Mouse (Mus musculus) layer of hippocampus, postnatal 36 days (tissue): ENCODE measurements around the gene Pf4. TPM values are rescaled to one million over a fixed set of nuclear protein-coding genes. Genes with fewer than 3 reads are reported as not detected.
"Not testable (repeated sequence)": the region's sequence is repeated elsewhere in the genome, so short reads cannot be mapped to it uniquely, and the experiment has no call there.

Experiments
- DNase-seq, 2 experiments: peaks; one replicate each; pipeline ENCODE4 v3.0.0; 2022
- microRNA-seq, 2 experiments: library from miRNA; unstranded; fragments of <30 nt; microRNA quantifications; one replicate each; pipeline ENCODE4 v1.2.0; 2021
- total RNA-seq, 2 experiments: library from RNA; stranded (reverse); gene quantifications; 2 replicates each; pipeline ENCODE4 v1.2.3; 2021

Gene Pf4
- total RNA-seq, 2 experiments from 2014 or later, result 1.7 to 4.1 TPM

- DNase-seq, result no peak
These were observed 15.9 kb downstream of the Pf4 start for GRCm38 (mm10) chr5:90788114-90788513.

- no peak for DNase-seq
These were observed 17.3 kb downstream of the Pf4 start for GRCm38 (mm10) chr5:90789306-90790073.

- DNase-seq, result no peak
These were observed 17.9 kb downstream of the Pf4 start for GRCm38 (mm10) chr5:90790074-90790502.

GRCm38 (mm10) chr5:90794195-90794625, 22.0 kb downstream of the Pf4 start, which contains the start of gene Cxcl15:
Cxcl15 (plus strand) TSS chr5:90794534.
- DNase-seq, result no peak

GRCm38 (mm10) chr5:90795392-90795791, 23.2 kb downstream of the Pf4 start:
- DNase-seq, result not testable (repeated sequence)

GRCm38 (mm10) chr5:90804574-90804973, 32.3 kb downstream of the Pf4 start:
- no peak for DNase-seq

- no peak for DNase-seq
These were observed 33.8 kb downstream of the Pf4 start for GRCm38 (mm10) chr5:90806050-90806449.

GRCm38 (mm10) chr5:90807176-90807950, 35.1 kb downstream of the Pf4 start:
- no peak for DNase-seq

- no peak for DNase-seq
These were observed 47.5 kb downstream of the Pf4 start for GRCm38 (mm10) chr5:90819756-90820155.

Small RNA genes lying within 50 kb of the gene (microRNA-seq; reads per million reads assigned to microRNA genes)
- gene Gm24322, result 0 reads per million in 2 experiments

Other genes with a start within 250 kb of the Pf4 start
- gene 5830473C10Rik, start 211.3 kb upstream of the Pf4 start, total RNA-seq, result not detected
- gene Rassf6, start 131.8 kb upstream of the Pf4 start, total RNA-seq, result under 1 TPM; 0.45 to 0.48 TPM
- gene Cxcl5, start 13.1 kb upstream of the Pf4 start, total RNA-seq, result not detected
- gene Ppbp, start 3.9 kb upstream of the Pf4 start, total RNA-seq, result not detected
- not detected for gene Cxcl3, start 13.7 kb downstream of the Pf4 start, total RNA-seq
- not detected for gene Cxcl15, start 22.1 kb downstream of the Pf4 start, total RNA-seq
- under 1 TPM; 0.37 to 0.68 TPM for gene Cxcl1, start 118.8 kb downstream of the Pf4 start, total RNA-seq
- not detected for gene Cxcl2, start 131.4 kb downstream of the Pf4 start, total RNA-seq
- 10 to 100 TPM; 18.8 to 21.8 TPM for gene Mthfd2l, start 158.7 kb downstream of the Pf4 start, total RNA-seq